Mouse (Mus musculus) cerebellum, adult 2 months (tissue): ENCODE measurements around the gene Slc38a2.

Experiments used
- CTCF ChIP-seq: fragments of 200-500 bp; IDR thresholded peaks from 2 replicates; pipeline ENCODE4 v1.5.1; 2011; ENCODE audit warnings: low read depth, mild to moderate bottlenecking, control low read depth, low read length, moderate library complexity, borderline replicate concordance; ENCODE audit not compliant: insufficient read depth
- POLR2A ChIP-seq: fragments of 200-500 bp; IDR thresholded peaks from 2 replicates; pipeline ENCODE4 v1.6.1; 2011; ENCODE audit warnings: low read length, control low read depth, borderline replicate concordance; ENCODE audit not compliant: insufficient read depth

- TF ChIP-seq CTCF (no peak), POLR2A (no peak)
Measured at GRCm38 (mm10) chr15:96693688-96694087, 5.8 kb downstream of the Slc38a2 start.
